Mouse (Mus musculus) embryonic fibroblast, embryonic 13.5 days (primary cell): ENCODE measurements around the gene Chd8.

Experiments used
- CTCF ChIP-seq: IDR thresholded peaks from 2 replicates; pipeline ENCODE4 v1.5.1; 2011; ENCODE audit warnings: mild to moderate bottlenecking, control low read depth, low read length, moderate library complexity, borderline replicate concordance; ENCODE audit not compliant: insufficient read depth
- POLR2A ChIP-seq: IDR thresholded peaks from 2 replicates; pipeline ENCODE4 v1.6.1; 2011; ENCODE audit warnings: low read depth, mild to moderate bottlenecking, control low read depth, low read length, moderate library complexity

DNA sequence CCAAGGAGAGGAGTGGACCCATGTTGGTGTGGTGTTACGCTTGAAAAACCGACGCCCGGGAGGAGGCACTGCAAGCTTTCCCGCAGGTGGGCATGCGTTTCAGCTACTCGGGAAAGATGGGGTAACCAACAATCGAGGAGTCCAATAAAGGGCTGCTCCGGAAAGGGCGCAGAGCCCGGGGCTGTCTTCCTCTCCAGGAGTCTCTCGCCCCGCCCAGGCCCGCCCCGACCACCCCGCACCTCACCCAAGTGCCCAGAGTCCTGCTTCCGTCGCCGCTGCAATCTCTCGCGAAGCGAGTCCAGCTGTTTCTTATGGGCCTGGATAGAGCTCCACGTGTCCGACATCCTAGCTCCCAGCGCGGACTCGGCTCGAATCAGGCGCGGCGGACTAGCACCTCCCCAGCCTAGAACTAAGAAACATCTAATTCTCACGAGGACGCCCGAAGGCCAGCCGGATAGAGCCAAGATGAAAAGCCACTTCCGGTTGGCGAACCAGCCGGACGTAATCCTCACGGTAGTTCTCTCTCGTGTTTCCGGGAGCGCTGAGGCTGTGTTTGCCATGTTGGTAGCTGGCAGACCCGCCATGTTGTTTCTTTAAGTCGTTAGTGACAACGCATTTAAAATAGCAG, 47.2 kb upstream of the Chd8 start, which contains the start of gene Mettl3:
- TF ChIP-seq CTCF (no peak), POLR2A (peak; percentile 61)
